Mouse (Mus musculus) neural tube, embryonic 11.5 days (tissue): ENCODE data around the gene Fignl1. TPM values are rescaled to one million over a fixed set of nuclear protein-coding genes. Genes with fewer than 3 reads are reported as not detected.
A peak's percentile ranks its signal among the peaks of the same experiment; 100 is the strongest.

Experiments used
- ATAC-seq: fragments of 200-750 bp; cut with Nextera tagmentation; 2 replicates; pipeline ENCODE4 v1.8.0; 2017; ENCODE audit warnings: moderate number of reproducible peaks, mild to moderate bottlenecking, moderate TSS enrichment, moderate library complexity; ENCODE audit not compliant: insufficient read depth, low FRiP score, low TSS enrichment
- DNase-seq: peaks from one replicate; pipeline ENCODE4 v3.0.0-alpha.2; 2015; ENCODE audit warnings: low spot score
- H3K27ac ChIP-seq: fragments of 300-500 bp; sonication (generic); 2 replicates; pipeline ENCODE4 v1.5.1; 2014; ENCODE audit warnings: low read depth, mild to moderate bottlenecking, low read length
- H3K27me3 ChIP-seq: fragments of 300-500 bp; sonication (generic); 2 replicates; pipeline ENCODE4 v1.6.1; 2014; ENCODE audit warnings: mild to moderate bottlenecking, low read length, mixed read lengths; ENCODE audit not compliant: control insufficient read depth, insufficient read depth
- H3K36me3 ChIP-seq: fragments of 300-500 bp; sonication (generic); 2 replicates; pipeline ENCODE4 v1.6.1; 2014; ENCODE audit warnings: mild to moderate bottlenecking, low read length, moderate library complexity, mixed read lengths; ENCODE audit not compliant: control insufficient read depth, insufficient read depth
- H3K4me1 ChIP-seq: fragments of 300-500 bp; sonication (generic); 2 replicates; pipeline ENCODE4 v1.6.1; 2014; ENCODE audit warnings: low read length, mixed read lengths; ENCODE audit not compliant: control insufficient read depth, insufficient read depth
- H3K4me2 ChIP-seq: fragments of 300-500 bp; sonication (generic); 2 replicates; pipeline ENCODE4 v1.6.1; 2014; ENCODE audit warnings: low read depth, mild to moderate bottlenecking, moderate library complexity
- H3K4me3 ChIP-seq: fragments of 300-500 bp; sonication (generic); 2 replicates; pipeline ENCODE4 v1.5.1; 2014; ENCODE audit warnings: low read depth, low read length
- H3K9ac ChIP-seq: fragments of 300-500 bp; sonication (generic); 2 replicates; pipeline ENCODE4 v1.6.1; 2014; ENCODE audit warnings: mild to moderate bottlenecking, low read length
- H3K9me3 ChIP-seq: fragments of 300-500 bp; sonication (generic); 2 replicates; pipeline ENCODE4 v1.6.1; 2016; ENCODE audit warnings: low read length; ENCODE audit not compliant: control insufficient read depth
- WGBS: fragments of 180-500 bp; shearing (Covaris S2); extraction: QIAGEN DNeasy Blood & Tissue Kit; methylation state at CpG from one replicate; pipeline ENCODE4 v1.1.7; 2014; 5-methylcytosine and 5-hydroxymethylcytosine counted together
- polyA plus RNA-seq: library from polyadenylated mRNA; unstranded; fragments of >200 nt; fragmentation: Nextera tagmentation; extraction: Ambion mirVana; gene quantifications from 2 replicates; pipeline ENCODE4 v1.2.1, GENCODE M21; 2014

Fignl1 gene
- polyA plus RNA-seq, 1 experiment from 2014 or later, result 76.6 TPM

DNA sequence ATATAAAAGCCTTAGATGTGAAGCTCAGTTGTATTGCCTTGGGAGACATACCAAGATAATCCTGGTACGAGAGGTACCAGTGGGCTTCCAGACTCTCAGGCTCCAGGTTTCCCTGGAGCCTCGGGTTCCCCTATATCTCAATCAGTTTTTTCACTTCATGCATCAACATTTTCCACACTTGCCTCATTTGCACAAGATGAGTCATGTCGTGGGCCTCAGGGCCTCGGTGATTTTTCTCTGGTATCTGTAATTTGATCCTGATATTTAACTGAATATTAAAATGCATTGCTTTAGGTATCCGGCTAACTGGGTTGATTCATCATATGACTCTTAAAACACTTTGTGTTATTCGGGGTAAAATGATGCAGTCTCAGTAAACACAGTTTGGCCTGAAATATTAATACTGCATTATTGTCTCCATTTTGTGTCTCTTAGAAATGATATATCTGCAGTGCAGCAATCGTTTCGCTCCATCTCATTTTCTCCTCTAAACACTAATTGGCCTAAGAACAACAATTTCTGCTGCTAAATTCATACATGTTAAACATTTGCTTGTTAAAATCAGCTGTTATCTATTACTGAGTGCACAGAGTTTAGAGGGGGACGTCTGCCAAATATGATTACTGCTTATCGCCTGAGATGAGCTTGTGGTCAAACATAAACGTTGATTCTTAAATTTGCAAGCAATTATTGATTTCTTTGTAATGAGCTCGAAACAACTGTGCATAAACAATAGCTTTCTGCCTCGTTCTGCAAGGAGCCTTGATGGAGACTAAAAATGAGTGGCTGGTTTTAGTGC lies 41.0 kb upstream of the Fignl1 start:
- H3K9ac ChIP-seq, result no peak overlapping the region

DNA sequence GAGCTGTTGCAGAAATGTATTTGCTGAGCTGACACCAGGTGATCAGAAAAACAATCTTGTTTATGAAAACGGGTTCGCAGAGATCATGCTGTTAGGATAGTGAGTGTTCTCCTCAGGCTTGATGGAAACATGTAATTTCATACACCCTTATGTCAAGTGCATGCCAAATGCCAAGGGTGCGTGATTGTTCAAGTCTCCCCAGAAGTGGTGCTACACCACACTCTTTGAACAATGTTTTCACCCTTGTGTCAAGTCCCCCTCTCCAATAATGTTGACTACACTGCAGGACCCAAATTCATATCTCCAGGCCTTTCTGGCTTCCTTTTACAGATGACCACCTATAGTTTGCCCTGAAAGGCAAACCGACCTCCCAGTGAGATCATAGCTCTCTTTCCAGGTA lies 39.7 kb upstream of the Fignl1 start:
- no peak overlapping the region for H3K4me3 ChIP-seq
- 93% methylated on average over 4 of the region's 4 CpGs for WGBS
- no peak for DNase-seq
- H3K9me3 ChIP-seq, result no peaks in the 10 kb centered on the region
- no peaks in the 10 kb centered on the region for H3K27me3 ChIP-seq
- no peak for ATAC-seq
- H3K4me2 ChIP-seq, result no peak overlapping the region
- no peak overlapping the region for H3K27ac ChIP-seq
- H3K36me3 ChIP-seq, result no peaks in the 10 kb centered on the region
- H3K4me1 ChIP-seq, result peaks cover 16% of the 10 kb centered on the region
- H3K9ac ChIP-seq, result no peak overlapping the region

More for the DNA sequence above, 41.0 kb upstream of the Fignl1 start:
- DNase-seq, result no peak
- no peaks in the 10 kb centered on the region for H3K36me3 ChIP-seq
- H3K27me3 ChIP-seq, result no peaks in the 10 kb centered on the region
- 79% methylated on average over 13 of the region's 13 CpGs for WGBS
- H3K27ac ChIP-seq, result no peak overlapping the region
- ATAC-seq, result no peak
- no peaks in the 10 kb centered on the region for H3K9me3 ChIP-seq
- H3K4me2 ChIP-seq, result no peak overlapping the region
- H3K4me3 ChIP-seq, result no peak overlapping the region
- H3K4me1 ChIP-seq, result peaks cover 15% of the 10 kb centered on the region

DNA sequence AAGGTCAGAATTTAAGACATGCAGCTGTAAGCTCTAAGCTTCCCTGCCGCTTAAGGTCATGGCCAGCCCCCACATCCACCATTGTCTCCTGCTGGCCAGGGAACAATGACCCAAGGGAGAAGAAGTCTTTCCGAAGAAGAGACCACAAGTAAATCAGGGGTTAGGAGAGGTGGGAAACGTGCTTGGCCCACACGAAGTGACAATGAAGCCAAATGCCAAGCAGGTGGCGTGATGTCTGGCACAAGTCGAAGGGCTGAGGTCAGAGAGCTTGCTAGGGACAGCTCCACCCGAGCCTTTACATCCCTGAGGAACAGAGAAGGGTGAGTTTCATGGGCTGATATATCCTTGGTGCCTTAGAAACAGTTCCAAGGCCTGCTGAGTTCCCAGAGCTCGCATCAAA lies 36.3 kb upstream of the Fignl1 start:
- H3K4me3 ChIP-seq, result no peak overlapping the region
- H3K27ac ChIP-seq, result peak overlapping the region; percentile 17; the same call in 1 of the 2 replicates

DNA sequence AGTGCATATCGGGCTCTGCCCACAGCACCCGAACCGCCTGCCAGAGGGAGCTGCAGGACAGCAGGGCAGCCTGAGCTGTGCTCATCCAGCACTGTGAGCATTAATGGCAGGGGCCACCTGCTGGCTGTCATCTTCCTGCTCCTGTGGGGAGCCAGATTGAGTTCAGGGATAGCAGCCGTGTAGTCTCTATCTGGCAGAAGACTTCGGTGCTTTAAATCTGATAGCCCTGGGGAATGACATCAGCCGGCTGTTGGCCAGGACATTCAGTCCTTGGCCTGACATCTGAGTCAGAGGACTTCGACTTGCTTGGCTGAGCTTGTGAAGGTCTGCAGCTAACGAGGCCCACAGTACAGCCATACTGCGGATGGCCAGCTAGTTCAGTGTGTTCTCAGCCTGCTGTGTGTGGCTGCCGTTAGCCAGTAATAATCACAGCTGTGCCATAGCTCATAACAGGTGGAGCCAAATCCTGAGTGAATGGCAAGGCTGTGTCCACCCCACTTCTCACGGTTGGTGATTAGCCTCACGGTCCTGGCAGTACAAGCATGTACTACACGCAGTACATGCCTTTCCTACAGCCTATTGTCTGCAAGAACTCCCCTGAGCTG lies 35.7 kb upstream of the Fignl1 start:
- Histone ChIP-seq H3K36me3 (no peaks in the 10 kb centered on the region), H3K4me2 (no peak overlapping the region), H3K27ac (peak overlapping the region; percentile 17; the same call in 1 of the 2 replicates), H3K27me3 (no peaks in the 10 kb centered on the region), H3K4me3 (no peak overlapping the region), H3K4me1 (peaks cover 8% of the 10 kb centered on the region), H3K9me3 (no peaks in the 10 kb centered on the region), H3K9ac (0 out of 2 replicates have a peak overlapping the region, but pooled peaks have one; percentile 7)
- WGBS, result 38% methylated on average over 13 of the region's 13 CpGs
- ATAC-seq (peak; percentile 58; the same call in 1 of the 2 replicates), DNase-seq (peak; percentile 44)

More for the DNA sequence above, 36.3 kb upstream of the Fignl1 start:
- DNase-seq, result no peak
- H3K9ac ChIP-seq, result no peak overlapping the region
- no peaks in the 10 kb centered on the region for H3K27me3 ChIP-seq
- peaks cover 8% of the 10 kb centered on the region for H3K4me1 ChIP-seq
- no peak overlapping the region for H3K4me2 ChIP-seq
- H3K36me3 ChIP-seq, result no peaks in the 10 kb centered on the region
- WGBS, result 50% methylated on average over 8 of the region's 8 CpGs
- H3K9me3 ChIP-seq, result no peaks in the 10 kb centered on the region
- ATAC-seq, result no peak

DNA sequence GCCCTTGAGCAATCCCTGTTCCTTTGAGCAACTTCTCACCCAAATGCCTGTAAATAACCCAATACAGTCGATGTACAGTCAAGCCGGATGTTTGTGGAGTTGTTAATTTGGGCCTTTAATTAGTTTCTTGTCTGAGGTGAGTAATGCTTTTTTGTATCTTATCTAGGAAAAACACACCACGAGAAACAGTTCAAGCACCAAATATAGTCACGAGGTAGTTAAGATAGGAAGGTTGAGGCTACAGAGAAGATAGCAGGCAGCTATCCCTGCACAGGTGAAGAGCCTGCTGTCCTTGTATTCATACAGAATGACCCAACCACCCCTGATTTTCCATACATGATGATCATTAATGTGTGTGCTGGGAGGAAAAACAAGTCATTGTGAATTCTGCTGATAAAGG lies 32.8 kb upstream of the Fignl1 start:
- no peak overlapping the region for H3K4me2 ChIP-seq
- 91% methylated on average over 4 of the region's 4 CpGs for WGBS
- DNase-seq (no peak), ATAC-seq (no peak)
- H3K27me3 ChIP-seq, result no peaks in the 10 kb centered on the region
- no peak overlapping the region for H3K9ac ChIP-seq
- no peak overlapping the region for H3K4me3 ChIP-seq
- H3K27ac ChIP-seq, result no peak overlapping the region
- peaks cover 13% of the 10 kb centered on the region for H3K4me1 ChIP-seq
- no peaks in the 10 kb centered on the region for H3K9me3 ChIP-seq
- H3K36me3 ChIP-seq, result no peaks in the 10 kb centered on the region

DNA sequence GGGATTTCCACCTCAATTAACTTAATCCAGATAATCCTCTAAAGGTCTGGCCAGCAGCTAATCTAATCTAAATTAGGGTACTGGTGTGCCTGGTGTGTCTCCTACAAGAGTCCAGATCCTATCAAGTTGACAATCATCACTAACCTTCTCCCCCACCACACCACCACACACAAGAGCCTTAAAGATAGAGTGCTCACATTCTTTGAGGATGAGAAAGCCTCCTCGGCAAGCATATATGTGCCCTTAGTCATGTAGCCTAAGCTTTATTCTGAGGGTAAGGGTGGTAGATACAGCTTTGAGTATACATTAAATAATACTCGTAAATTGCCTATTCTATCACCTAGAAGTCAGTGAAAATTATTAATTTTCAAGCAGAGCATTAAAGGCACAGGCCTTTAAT lies 32.0 kb upstream of the Fignl1 start:
- Histone ChIP-seq H3K27me3 (no peaks in the 10 kb centered on the region), H3K4me1 (peaks cover 13% of the 10 kb centered on the region), H3K27ac (no peak overlapping the region), H3K4me2 (no peak overlapping the region), H3K9me3 (no peaks in the 10 kb centered on the region), H3K36me3 (no peaks in the 10 kb centered on the region), H3K9ac (no peak overlapping the region), H3K4me3 (no peak overlapping the region)
- 87% methylated on average over 2 of the region's 2 CpGs for WGBS
- no peak for DNase-seq
- no peak for ATAC-seq

DNA sequence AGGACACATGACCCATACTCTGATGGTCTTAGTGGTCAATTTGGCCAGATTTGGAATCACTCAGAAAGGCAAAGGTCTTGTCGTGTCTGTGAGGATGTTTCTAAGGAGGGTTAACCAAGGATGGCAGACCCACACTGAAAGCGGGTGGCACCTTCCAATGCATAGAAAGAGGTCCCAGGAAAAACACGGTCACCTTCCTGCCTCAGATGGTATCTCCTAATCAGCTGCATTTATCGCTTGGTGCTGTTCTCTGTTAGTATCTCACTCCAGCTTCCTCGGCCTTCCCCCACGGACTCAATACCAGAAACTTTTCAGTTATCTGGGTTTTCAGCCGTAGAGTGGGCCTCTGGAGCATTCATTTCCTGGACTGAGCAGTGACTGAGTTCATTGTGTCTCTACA lies 31.1 kb upstream of the Fignl1 start:
- peaks cover 13% of the 10 kb centered on the region for H3K4me1 ChIP-seq
- no peak overlapping the region for H3K4me2 ChIP-seq
- no peak overlapping the region for H3K27ac ChIP-seq
- DNase-seq, result no peak
- no peaks in the 10 kb centered on the region for H3K27me3 ChIP-seq
- 87% methylated on average over 7 of the region's 7 CpGs for WGBS
- ATAC-seq, result no peak
- H3K9ac ChIP-seq, result no peak overlapping the region
- no peaks in the 10 kb centered on the region for H3K9me3 ChIP-seq
- no peak overlapping the region for H3K4me3 ChIP-seq
- H3K36me3 ChIP-seq, result no peaks in the 10 kb centered on the region

DNA sequence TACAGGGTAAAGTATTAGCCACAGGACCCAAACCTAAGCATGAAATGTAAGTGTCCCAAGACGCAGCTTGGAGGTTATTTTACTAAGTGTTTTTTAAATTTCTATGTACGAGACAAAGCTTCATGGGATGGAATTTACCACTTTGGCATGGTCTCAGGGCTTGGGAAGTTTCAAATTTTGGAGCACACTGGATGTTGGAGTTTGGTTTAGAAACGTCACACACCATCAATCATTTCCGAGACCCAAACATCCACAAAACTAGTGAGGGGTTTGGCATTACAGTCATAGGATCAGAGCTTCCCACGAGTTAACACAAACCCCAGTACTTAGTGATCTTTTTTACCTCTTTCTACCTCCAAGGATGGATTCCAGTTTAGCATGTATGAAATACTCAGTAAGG lies 28.6 kb upstream of the Fignl1 start:
- Histone ChIP-seq H3K4me1 (peaks cover 10% of the 10 kb centered on the region), H3K9ac (no peak overlapping the region), H3K27me3 (no peaks in the 10 kb centered on the region), H3K36me3 (no peaks in the 10 kb centered on the region), H3K27ac (no peak overlapping the region), H3K4me3 (no peak overlapping the region), H3K9me3 (no peaks in the 10 kb centered on the region), H3K4me2 (no peak overlapping the region)
- ATAC-seq (no peak), DNase-seq (no peak)
- WGBS, result 76% methylated on average over 5 of the region's 5 CpGs
